31 mouse cellular contexts compared by ENCODE assay signal in genomic region chr4:64087675-64088074, GRCm38 (mm10). TPM values are rescaled to one million over a fixed set of nuclear protein-coding genes. Genes with fewer than 3 reads are reported as not detected.
DNase-seq lines count a peak whose midpoint lies in the region; ATAC-seq and TF ChIP-seq lines count a peak whose summit lies in the region.
"Had no signal": no experiment of that assay in that cellular context is flagged by ENCODE, and none has a peak within 500 bp of the region (broad histone marks: within the 10 kb centered on the region; RNA-seq: fewer than 3 reads in every experiment).

No protein-coding gene starts in this region.

- no peaks in the 10 kb centered on the region for H3K9me3 ChIP-seq in hindbrain, embryonic 14.5 days (ENCODE audit: control insufficient read depth, low read length)
- no peaks in the 10 kb centered on the region for H3K9me3 ChIP-seq in hindbrain, embryonic 10.5 days
- H3K9me3 ChIP-seq: embryonic facial prominence, embryonic 12.5 days; embryonic facial prominence, embryonic 15.5 days; forebrain, embryonic 12.5 days; forebrain, embryonic 15.5 days; heart, embryonic 10.5 days; heart, embryonic 13.5 days; hindbrain, embryonic 12.5 days; intestine, embryonic 15.5 days had no signal

- TF ChIP-seq CTCF in cerebellum, adult 2 months (IDR thresholded peaks at IDR 0.05; ENCODE audit: borderline replicate concordance, insufficient read depth, low read depth, low read length): no peak

- H3K36me3 ChIP-seq in hindbrain, embryonic 14.5 days (replicated peaks; ENCODE audit: control insufficient read depth, insufficient read depth): no peaks in the 10 kb centered on the region
- no peaks in the 10 kb centered on the region for H3K36me3 ChIP-seq in hindbrain, embryonic 10.5 days
- H3K36me3 ChIP-seq: embryonic facial prominence, embryonic 12.5 days; embryonic facial prominence, embryonic 15.5 days; forebrain, embryonic 12.5 days; forebrain, embryonic 15.5 days; heart, embryonic 10.5 days; heart, embryonic 13.5 days; hindbrain, embryonic 12.5 days; intestine, embryonic 15.5 days had no signal

- H3K4me3 ChIP-seq in cerebellum, adult 2 months (replicated peaks; ENCODE audit: insufficient read depth, low read depth, low read length): no peak overlapping the region
- no peak overlapping the region for H3K4me3 ChIP-seq in hindbrain, embryonic 14.5 days (replicated peaks; ENCODE audit: low read length)
- H3K4me3 ChIP-seq in hindbrain, embryonic 10.5 days: no peak overlapping the region
- H3K4me3 ChIP-seq: embryonic facial prominence, embryonic 12.5 days; embryonic facial prominence, embryonic 15.5 days; forebrain, embryonic 12.5 days; forebrain, embryonic 15.5 days; heart, adult 2 months; heart, embryonic 10.5 days; heart, embryonic 13.5 days; hindbrain, embryonic 12.5 days; intestine, embryonic 15.5 days had no signal

- H3K4me1 ChIP-seq in cerebellum, adult 2 months (ENCODE audit: control insufficient read depth, insufficient read depth, low read length): no peaks in the 10 kb centered on the region
- no peaks in the 10 kb centered on the region for H3K4me1 ChIP-seq in hindbrain, embryonic 14.5 days (replicated peaks; ENCODE audit: control insufficient read depth, insufficient read depth, low read length)
- H3K4me1 ChIP-seq in hindbrain, embryonic 10.5 days (replicated peaks): no peaks in the 10 kb centered on the region
- H3K4me1 ChIP-seq: embryonic facial prominence, embryonic 12.5 days; embryonic facial prominence, embryonic 15.5 days; forebrain, embryonic 12.5 days; forebrain, embryonic 15.5 days; heart, embryonic 10.5 days; heart, embryonic 13.5 days; hindbrain, embryonic 12.5 days; intestine, embryonic 15.5 days had no signal

- H3K4me2 ChIP-seq in hindbrain, embryonic 14.5 days (replicated peaks): no peak overlapping the region
- H3K4me2 ChIP-seq: embryonic facial prominence, embryonic 12.5 days; embryonic facial prominence, embryonic 15.5 days; forebrain, embryonic 12.5 days; forebrain, embryonic 15.5 days; heart, embryonic 13.5 days; hindbrain, embryonic 12.5 days; intestine, embryonic 15.5 days had no signal

- DNase-seq in adrenal gland, adult 2 months: peak; percentile 38
- DNase-seq in adrenal gland, adult 18-20 months (ENCODE audit: low spot score in 2 of 2): no peak
- peak; percentile 77 for DNase-seq in 416B (ENCODE audit: low read depth)
- DNase-seq in Muller cell, postnatal 12 days (ENCODE audit: inconsistent ontology term): peak; percentile 71
- peak; percentile 43 for DNase-seq in fibroblast of lung, adult 2 months (ENCODE audit: low read depth)
- no peak for DNase-seq in cerebellum, adult 2 months
- DNase-seq in hindbrain, embryonic 14.5 days (ENCODE audit: low spot score): no peak
- no peak for DNase-seq in hindbrain, embryonic 10.5 days (ENCODE audit: low spot score)
- DNase-seq: adrenal gland, adult 8-10 months; cerebellum, adult 11-12 months; cerebellum, adult 9-11 months; cerebellum, postnatal 25 days; gastrocnemius, postnatal 10 days; gastrocnemius, postnatal 36 days; heart, adult 2 months; heart, postnatal 14 days; heart, postnatal 4 days; kidney, adult 11 months; kidney, adult 8-10 months had no signal

- TF ChIP-seq POLR2A in cerebellum, adult 2 months (IDR thresholded peaks at IDR 0.05; ENCODE audit: borderline replicate concordance, insufficient read depth, low read length): no peak

- no peak for ATAC-seq in hindbrain, embryonic 14.5 days (ENCODE audit: low FRiP score)
- ATAC-seq: forebrain, embryonic 15.5 days; hindbrain, embryonic 16.5 days; intestine, embryonic 15.5 days; Patski had no signal

- no peak overlapping the region for H3K9ac ChIP-seq in hindbrain, embryonic 14.5 days
- H3K9ac ChIP-seq: embryonic facial prominence, embryonic 12.5 days; embryonic facial prominence, embryonic 15.5 days; forebrain, embryonic 12.5 days; forebrain, embryonic 15.5 days; heart, embryonic 13.5 days; hindbrain, embryonic 12.5 days; intestine, embryonic 15.5 days had no signal

- WGBS in cerebellum, adult 2 months: 86% methylated on average over 2 of the region's 2 CpGs
- 90% methylated on average over 2 of the region's 2 CpGs for WGBS in hindbrain, embryonic 14.5 days
- WGBS in hindbrain, embryonic 10.5 days: 87% methylated on average over 2 of the region's 2 CpGs

- no peak overlapping the region for H3K27ac ChIP-seq in cerebellum, adult 2 months (ENCODE audit: insufficient read depth, low read length)
- H3K27ac ChIP-seq in hindbrain, embryonic 14.5 days: no peak overlapping the region
- no peak overlapping the region for H3K27ac ChIP-seq in hindbrain, embryonic 10.5 days
- H3K27ac ChIP-seq: embryonic facial prominence, embryonic 12.5 days; embryonic facial prominence, embryonic 15.5 days; forebrain, embryonic 12.5 days; forebrain, embryonic 15.5 days; heart, adult 2 months; heart, embryonic 10.5 days; heart, embryonic 13.5 days; hindbrain, embryonic 12.5 days; intestine, embryonic 15.5 days had no signal

- H3K27me3 ChIP-seq in cerebellum, adult 2 months (ENCODE audit: control insufficient read depth, insufficient read depth, low read length): no peaks in the 10 kb centered on the region
- no peaks in the 10 kb centered on the region for H3K27me3 ChIP-seq in hindbrain, embryonic 14.5 days (ENCODE audit: control insufficient read depth, insufficient read depth, low read length)
- H3K27me3 ChIP-seq in hindbrain, embryonic 10.5 days (ENCODE audit: insufficient read depth, poor library complexity, severe bottlenecking): no peaks in the 10 kb centered on the region
- H3K27me3 ChIP-seq: embryonic facial prominence, embryonic 12.5 days; embryonic facial prominence, embryonic 15.5 days; forebrain, embryonic 12.5 days; forebrain, embryonic 15.5 days; heart, embryonic 13.5 days; hindbrain, embryonic 12.5 days; intestine, embryonic 15.5 days; Patski had no signal

RNA-seq across cellular contexts. Expression of gene Tnc, which starts 40.9 kb away (rescaled TPM):
- total RNA-seq in adrenal gland, adult 2 months (2021): 1 to 10 TPM; 4.7 to 4.9 TPM
- polyA plus RNA-seq in adrenal gland, adult 2 months (2012; rRNA removed): 2.6 and 4.2 TPM in 2 replicates
- total RNA-seq in adrenal gland, adult 18-20 months (2021): 1 to 10 TPM; 2.4 to 5.2 TPM
- polyA plus RNA-seq in cerebellum, adult 2 months (2012; rRNA removed): 7.9 and 8.0 TPM in 2 replicates
- polyA plus RNA-seq in hindbrain, embryonic 14.5 days (2014; fragmentation: Nextera tagmentation; extraction: Ambion mirVana): 73.3 and 84.1 TPM in 2 replicates
- polyA plus RNA-seq in hindbrain, embryonic 10.5 days (2016; fragmentation: Nextera tagmentation; extraction: Ambion mirVana): 1.3 and 3.5 TPM in 2 replicates
- total RNA-seq: granulocyte monocyte progenitor cell, adult 5-6 weeks; MEL had no signal

Comparison
In these comparisons a context has a peak if more than half of its experiments do, and no peak if none do; other contexts are left out.
1. DNase-seq: peak in adrenal gland, adult 2 months (single experiment), 416B (single experiment), Muller cell, postnatal 12 days (single experiment) and fibroblast of lung, adult 2 months (single experiment); none in adrenal gland, adult 18-20 months (0 of 2), cerebellum, adult 2 months (0 of 2), hindbrain, embryonic 14.5 days (single experiment) and hindbrain, embryonic 10.5 days (single experiment).